Mouse (Mus musculus): Measurements from ENCODE around the gene Brwd1.
"Not testable (repeated sequence)": the region's sequence is repeated elsewhere in the genome, so short reads cannot be mapped to it uniquely, and the experiment has no call there.

Brwd1 gene

GRCm38 (mm10) chr16:95983601-95984000 is 98.7 kb downstream of the Brwd1 start:
- DNase-seq (ENCODE audit: low read depth) = no peak

GRCm38 (mm10) chr16:95970841-95971240 is 111.5 kb downstream of the Brwd1 start:
- DNase-seq (ENCODE audit: low read depth) = no peak

- no peak for DNase-seq (ENCODE audit: low read depth)
These were observed 114.9 kb downstream of the Brwd1 start for GRCm38 (mm10) chr16:95967455-95967854.

GRCm38 (mm10) chr16:95964427-95965023 is 117.8 kb downstream of the Brwd1 start:
- DNase-seq (ENCODE audit: low read depth) = peak; percentile 40

DNA sequence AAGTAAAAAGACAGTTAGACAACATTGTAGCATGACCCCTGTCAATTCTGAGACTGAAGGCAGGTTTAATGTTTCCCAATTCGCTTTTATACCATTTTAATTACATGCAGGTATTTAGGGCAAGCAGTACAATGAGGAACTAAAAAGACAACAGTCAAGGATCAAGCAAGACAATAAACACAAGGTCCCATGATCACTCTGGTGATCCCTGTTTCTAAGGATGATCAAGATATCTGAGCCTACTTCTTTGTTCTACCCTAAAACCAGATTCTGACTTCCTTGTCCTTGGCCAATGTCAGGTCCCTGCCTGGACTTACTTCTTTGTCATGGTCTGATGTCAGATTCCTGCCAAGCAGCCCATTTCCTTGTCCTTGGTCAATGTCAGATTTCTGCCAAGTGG is 120.8 kb downstream of the Brwd1 start:
- DNase-seq (ENCODE audit: low read depth) = not testable (repeated sequence)

DNA sequence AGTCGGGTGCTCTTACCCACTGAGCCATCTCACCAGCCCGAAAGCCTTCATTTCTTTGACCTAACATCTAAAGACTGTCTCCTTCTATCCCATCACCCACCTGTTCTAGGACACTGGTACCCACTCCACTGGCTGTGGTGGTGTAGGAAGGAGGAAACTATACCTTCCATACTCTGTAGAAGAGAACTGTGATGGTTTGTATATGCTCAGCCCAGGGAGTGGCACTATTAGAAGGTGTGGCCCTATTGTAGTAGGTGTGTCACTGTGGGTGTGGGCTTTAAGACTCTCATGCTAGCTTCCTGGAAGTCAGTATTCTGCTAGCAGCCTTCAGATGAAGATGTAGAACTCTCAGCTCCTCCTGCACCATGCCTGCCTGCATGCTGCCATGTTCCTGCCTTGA is 121.6 kb downstream of the Brwd1 start:
- not testable (repeated sequence) for DNase-seq (ENCODE audit: low read depth)

- no peak for DNase-seq (ENCODE audit: low read depth)
These were observed 124.2 kb downstream of the Brwd1 start for GRCm38 (mm10) chr16:95958080-95958479.

GRCm38 (mm10) chr16:95956618-95957017 is 125.7 kb downstream of the Brwd1 start:
- no peak for DNase-seq (ENCODE audit: low read depth)

- no peak for DNase-seq (ENCODE audit: low read depth)
These were observed 126.5 kb downstream of the Brwd1 start for GRCm38 (mm10) chr16:95955716-95956346.

DNA sequence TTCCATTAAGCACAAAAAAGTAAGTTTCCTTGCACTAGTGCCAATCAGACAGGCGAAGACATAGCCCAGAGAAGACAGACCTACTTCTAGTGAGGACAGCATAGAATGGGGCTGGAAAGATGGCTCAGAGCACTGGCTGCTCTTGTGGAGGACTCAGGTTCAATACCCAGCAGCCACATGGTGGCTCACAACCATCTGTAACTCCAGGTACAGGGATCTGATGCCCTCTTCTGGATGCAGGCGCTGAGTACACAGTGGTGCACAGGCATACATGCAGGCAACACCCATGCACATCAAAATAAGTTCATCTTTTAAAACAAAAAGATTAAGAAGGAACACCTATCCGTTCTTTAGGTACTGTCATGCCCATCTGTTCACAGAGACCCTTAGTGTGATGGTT is 128.0 kb downstream of the Brwd1 start:
- DNase-seq (ENCODE audit: low read depth) = no peak

- DNase-seq (ENCODE audit: low read depth) = no peak
These were observed 129.1 kb downstream of the Brwd1 start for GRCm38 (mm10) chr16:95953159-95953650.

- DNase-seq (ENCODE audit: low read depth) = no peak
These were observed 130.9 kb downstream of the Brwd1 start for GRCm38 (mm10) chr16:95951471-95951870.

GRCm38 (mm10) chr16:95945389-95946311 is 136.7 kb downstream of the Brwd1 start:
- DNase-seq (ENCODE audit: low read depth) = peak; percentile 99

DNA sequence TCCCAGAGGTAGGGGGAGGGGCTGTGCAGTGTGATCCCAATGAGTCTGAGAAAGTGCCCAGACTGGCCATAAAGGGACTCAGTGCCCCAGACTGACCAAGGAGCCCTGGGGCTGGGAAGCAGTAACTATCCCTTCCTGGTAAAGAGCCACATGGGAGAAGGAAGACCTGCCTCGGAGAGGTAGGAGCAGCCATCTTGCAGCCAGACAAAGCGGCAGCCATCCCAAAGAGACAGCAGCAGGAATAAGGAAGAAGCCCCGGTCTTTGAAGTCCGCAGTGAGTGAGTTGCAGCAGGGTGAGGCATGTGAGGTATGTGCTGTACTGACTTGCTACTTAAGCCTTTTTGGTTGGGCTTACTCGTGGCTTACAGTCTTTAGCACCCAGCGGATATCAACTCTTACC is 139.1 kb downstream of the Brwd1 start:
- no peak for DNase-seq (ENCODE audit: low read depth)
